Mouse (Mus musculus) mesoderm, embryonic 11.5 days (tissue): ENCODE results near the gene Gm20388.
A peak's percentile ranks its signal among the peaks of the same experiment; 100 is the strongest.

Experiments used
- DNase-seq: peaks from one replicate; pipeline ENCODE4 v3.0.0-alpha.2; 2012; ENCODE audit warnings: low read depth, low spot score

Gene Gm20388

GRCm38 (mm10) chr8:122680171-122680570 is 2769.5 kb downstream of the Gm20388 start:
- DNase-seq = no peak

GRCm38 (mm10) chr8:122682820-122683219 is 2772.2 kb downstream of the Gm20388 start:
- DNase-seq = no peak

DNA sequence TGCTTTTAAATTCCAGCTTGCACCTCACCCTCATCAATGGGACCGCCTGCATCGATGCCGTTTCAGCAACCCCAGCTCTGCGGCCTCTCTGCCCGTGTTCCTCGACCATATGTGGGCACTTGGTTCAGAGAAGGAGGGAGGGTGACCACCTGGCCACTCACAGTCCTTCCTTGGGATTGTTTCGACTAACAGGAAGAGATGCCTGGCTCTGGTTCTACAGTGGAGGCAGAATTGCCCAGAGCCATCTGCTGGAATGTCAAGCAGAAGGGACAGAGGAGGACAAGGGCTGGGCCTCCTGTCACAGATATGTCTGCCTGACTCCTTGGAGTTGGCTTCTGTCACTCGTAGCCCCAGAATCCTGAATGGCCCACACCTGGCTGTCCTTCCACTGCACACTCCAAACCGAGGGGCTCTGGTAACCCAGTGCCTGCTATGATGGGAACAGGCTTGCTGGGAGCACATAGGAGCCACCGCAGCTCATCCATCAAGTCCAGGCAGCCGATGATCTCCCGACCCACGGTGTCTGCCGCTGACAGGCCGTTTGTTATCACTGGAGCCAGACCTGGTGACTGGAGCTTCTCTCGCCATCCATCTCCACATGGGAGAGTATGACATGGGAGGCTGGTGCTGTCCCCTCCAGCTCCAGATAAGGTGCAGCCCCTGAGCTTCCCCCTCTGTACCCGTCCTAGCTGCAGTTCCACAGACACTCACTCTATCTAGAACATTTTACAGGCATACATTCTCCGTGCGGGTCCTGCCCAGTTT is 2774.6 kb downstream of the Gm20388 start:
- no peak for DNase-seq

DNA sequence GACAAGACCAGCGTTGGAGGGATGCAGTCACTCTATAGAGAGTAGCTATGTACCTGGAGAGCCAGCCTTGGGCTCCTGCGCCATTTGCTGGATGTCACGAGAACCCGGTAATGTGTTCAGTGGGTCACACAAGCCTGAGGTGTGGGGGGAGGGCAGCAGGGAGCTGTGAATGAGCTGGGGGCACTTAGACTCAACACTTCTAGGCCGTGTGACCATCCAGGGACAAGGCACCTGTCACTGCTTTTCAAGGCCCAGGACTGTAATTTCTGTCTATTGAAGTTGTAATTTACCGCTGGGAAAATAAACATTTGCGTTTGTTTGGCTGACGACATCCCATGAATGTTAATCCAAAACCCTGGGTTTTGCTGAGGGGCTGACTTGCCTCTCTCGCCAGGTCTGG is 2776.2 kb downstream of the Gm20388 start:
- DNase-seq = no peak

- DNase-seq = no peak
These were observed 2778.7 kb downstream of the Gm20388 start for GRCm38 (mm10) chr8:122689315-122689714.

DNA sequence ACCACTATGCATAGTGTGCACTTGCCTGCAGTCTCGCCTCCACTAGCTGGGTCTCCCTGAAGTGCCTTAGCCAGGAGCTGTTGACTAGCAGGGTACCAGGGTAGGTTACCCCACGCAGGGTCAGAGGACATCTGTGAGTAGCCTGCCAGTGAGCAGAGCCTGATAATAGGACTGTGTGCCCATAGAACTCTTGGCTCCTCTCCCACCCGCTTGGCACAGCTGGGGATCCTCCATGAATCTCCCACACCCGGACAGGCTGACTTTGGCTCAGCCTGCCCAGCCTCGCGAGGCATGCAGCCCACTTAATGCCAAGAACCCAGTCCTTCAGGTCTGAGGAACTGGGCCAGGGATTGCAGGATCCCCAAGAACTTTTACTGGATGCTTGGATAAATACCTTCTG is 2780.4 kb downstream of the Gm20388 start:
- no peak for DNase-seq

DNA sequence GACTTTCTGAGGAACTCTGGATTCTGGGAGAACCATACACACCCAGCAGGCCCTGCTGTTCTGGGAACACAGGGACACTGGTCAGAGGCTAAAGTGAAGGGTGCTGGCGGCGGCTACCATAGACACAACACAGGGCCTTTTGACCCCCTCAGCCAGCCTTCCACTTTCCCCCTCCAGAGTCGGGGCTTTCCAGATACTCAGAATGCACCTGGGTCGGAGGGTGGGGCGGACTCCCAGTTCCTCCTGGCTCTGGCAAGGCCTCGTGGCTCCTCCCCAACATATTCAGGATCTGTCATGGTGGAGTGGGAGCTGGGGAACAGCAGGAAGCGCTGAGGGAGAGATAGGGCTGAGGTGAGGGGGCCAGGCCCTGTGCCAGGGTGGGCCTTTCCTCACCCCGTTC is 2781.5 kb downstream of the Gm20388 start:
- DNase-seq = no peak

DNA sequence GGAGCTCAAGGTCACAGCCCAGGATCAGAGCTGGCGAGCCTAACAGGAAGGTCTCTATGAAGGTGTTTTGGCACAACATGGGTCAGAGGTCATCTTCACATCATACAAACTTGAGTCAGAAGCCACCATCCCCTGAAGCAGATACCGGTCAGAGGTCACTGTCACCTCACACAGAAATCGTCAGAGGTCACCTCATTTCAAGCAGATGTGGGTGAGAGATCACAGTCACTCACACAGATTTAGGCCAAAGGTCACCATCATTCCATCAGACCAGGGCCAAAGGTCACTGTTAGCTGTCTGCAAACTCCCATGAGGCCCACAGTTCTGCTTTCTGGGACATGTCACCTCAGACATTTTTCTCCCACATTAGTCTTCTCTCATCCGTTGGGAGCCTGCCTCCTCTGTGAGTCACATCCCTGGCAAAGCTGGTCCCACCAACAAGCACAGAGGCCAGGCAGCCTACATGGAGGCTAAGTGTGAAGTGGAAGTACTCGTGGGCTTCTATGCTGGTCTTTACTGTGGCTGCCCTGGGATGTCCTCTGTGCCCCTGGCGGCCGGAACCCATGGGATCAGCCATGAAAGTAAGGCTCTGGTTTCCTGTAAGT is 2784.9 kb downstream of the Gm20388 start:
- no peak for DNase-seq

DNA sequence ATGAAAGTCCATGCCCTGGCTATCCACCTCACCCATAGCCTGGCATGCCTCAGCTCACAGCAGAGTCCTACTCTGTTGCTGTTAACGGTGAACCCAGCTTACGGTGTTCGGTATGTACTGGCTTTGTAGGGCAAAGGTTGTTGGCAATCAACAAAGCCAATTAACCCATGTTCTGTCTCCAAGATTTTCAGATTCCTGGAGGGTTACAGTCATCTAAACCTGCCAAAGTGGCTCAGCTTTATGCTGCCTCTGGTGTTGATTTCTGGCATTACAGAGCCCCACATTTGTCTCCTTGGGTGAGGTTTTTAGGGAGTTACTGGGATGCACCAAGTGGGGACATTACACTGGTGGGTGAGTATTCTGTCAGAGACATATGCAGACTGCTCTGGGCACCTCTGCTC is 2786.5 kb downstream of the Gm20388 start:
- DNase-seq = no peak

- no peak for DNase-seq
These were observed 2786.9 kb downstream of the Gm20388 start for GRCm38 (mm10) chr8:122697586-122697985.

GRCm38 (mm10) chr8:122698254-122698768 is 2787.7 kb downstream of the Gm20388 start:
- DNase-seq = no peak

GRCm38 (mm10) chr8:122699005-122699492 is 2788.4 kb downstream of the Gm20388 start, which contains the start of gene Cbfa2t3:
Cbfa2t3 (minus strand) TSS chr8:122699109.
- no peak for DNase-seq

- no peak for DNase-seq
These were observed 2790.0 kb downstream of the Gm20388 start for GRCm38 (mm10) chr8:122700628-122701027.

DNA sequence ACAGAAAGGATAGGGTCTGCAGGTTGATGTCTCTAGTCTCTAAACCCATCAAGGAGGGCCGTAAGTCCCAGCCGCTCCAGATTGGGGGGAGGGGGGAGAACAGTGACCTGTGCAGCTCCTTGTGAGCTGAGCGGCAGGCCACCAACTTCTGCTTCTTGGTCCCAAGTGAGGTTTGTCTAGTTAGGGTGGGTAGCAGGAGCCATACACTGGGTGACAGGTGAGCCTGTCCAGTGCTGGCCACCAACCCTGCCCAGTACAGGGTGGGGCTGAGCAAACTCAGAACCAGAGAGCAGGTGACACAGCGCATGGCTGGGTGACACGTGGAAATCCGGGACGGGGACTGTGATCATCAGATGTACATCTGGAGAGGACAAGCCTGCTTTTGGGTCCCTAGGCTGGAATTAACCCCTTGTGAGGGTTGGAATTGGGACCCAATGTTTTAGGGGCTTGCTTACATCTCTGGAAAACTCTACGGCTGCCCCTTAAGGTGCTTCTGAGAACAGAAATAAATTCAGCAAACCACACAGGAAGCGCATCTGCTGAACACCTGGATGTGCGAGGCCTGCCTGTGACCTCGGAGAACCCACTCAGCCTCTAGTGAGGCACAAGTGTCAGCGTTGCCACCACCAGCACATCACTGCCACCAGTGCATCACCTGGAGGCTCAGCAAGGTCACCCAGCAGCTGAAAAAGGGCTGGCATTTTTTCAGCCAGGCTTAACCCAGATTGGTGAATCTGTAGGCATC is 2791.0 kb downstream of the Gm20388 start:
- no peak for DNase-seq

- DNase-seq = no peak
These were observed 2791.8 kb downstream of the Gm20388 start for GRCm38 (mm10) chr8:122702301-122702941.

DNA sequence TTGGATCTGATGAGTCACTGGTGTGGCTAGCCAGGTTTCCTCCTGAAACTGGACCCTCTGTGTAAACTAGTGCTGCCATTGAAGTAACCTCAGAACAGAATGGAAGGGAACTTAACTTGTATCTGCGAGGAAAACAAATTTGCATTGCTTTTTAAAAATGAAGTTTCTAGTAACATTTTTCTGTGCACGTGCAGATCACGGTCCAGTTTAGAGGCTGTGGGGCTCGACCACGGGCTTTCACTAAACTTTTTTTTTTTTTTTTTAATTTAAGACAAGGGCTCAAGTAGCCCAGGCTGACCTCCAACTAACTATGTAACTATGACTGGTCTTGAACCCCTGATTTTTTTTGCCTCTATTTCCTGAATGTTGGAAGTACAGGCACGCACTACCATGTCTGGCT is 2792.3 kb downstream of the Gm20388 start:
- no peak for DNase-seq

DNA sequence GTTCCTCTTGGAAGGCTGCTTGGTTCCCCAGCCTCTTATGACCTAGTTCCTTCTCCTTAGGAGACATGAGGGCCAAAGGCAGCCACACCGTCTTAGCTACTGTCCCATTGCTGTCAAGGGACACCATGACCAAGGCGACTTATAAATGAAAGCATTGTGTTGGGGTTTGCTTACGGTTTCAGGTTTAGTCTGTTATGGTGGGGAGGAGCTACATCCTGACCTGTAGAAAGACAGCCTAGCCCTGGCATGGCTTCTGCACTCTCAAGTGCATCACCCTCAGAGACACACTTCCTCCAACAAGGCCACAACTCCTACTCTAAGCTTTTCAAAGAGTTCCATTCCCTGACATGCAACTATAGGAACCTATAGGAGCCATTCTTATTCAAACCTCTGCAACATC is 2794.0 kb downstream of the Gm20388 start:
- DNase-seq = no peak

DNA sequence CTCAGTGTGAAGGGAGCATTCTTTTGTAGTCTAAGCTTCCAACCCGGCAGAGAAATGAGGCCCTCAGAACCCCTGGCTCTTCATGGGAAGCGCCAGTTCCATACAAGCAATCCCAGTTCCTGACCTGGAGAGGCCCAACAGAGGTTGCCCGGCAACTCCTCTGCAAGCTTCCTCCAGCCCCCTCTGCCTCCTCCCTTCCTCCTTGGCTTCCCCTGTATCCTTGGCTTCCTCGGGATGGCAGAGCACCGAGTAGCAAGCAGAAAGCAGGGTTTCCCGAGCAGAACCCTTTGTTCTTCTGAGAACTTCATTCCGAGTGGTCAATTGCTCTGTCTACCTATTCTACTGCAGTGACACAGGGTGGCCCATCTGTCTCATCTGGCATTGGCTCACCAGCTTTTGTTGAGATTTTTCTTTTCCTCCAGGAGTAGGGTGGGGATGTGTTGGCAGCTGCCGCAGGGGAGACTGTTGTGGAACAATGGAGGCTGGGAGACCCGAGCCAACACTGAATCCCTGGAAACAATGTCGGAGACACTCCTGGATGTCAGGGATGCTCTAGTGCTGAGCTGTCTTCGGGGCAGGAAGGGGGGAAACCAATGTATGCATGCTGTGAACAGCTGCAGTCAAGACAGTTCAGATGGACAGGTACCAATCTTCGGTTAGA is 2795.4 kb downstream of the Gm20388 start:
- no peak for DNase-seq

GRCm38 (mm10) chr8:122707184-122707583 is 2796.5 kb downstream of the Gm20388 start:
- DNase-seq = no peak

DNA sequence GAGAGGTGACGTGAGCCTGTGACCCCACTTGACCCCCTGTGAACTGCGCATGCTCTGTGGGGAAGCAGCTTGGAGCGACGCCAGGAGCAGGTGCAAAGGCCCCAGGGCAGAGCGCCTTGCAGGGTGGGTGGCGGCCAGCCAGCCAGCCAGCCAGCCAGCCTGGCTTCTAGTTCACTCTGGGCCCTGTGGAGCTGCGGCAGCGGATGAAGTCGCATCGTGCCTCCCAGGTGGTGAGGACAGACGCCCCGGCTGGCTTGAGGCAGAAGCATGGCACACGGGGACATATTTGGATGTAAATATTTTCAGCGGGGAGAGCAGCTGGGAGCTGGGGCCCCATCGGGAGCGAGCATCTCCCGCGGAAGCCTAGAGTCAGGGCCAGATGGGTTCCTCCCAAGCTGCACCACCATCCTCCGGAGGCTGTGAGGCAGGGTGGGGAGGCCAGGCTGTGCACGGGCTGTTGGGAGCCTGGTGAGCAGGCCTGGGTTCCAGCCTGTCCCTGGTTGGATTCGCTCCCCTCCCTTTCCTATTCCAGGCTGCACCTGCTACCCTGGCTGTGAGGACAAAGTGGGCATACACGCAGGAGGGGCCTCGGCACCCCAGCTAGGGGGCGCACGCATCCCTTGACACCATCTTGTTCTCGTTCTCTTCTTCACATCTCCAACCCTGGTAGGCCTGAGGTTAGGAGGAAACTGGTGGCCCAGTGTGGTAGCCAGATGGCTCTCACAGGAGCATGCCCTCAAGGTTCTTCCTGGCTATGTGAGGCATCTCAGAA is 2798.9 kb downstream of the Gm20388 start:
- peak; percentile 47 for DNase-seq
